Comparison of ENCODE assay signal across 8 mouse cellular contexts in genomic region chr6:92787376-92787712, GRCm38 (mm10). TPM values are rescaled to one million over a fixed set of nuclear protein-coding genes. Genes with fewer than 3 reads are reported as not detected.
A peak's percentile ranks its signal among the peaks of the same experiment; 100 is the strongest.
DNase-seq lines count a peak whose midpoint lies in the region; ATAC-seq lines count a peak whose summit lies in the region.

No protein-coding gene starts in this region.

- peak overlapping the region; percentile 22 for H3K4me3 ChIP-seq in embryonic facial prominence, embryonic 14.5 days (ENCODE audit: low read depth, low read length)
- peak overlapping the region; percentile 32 for H3K4me3 ChIP-seq in limb, embryonic 12.5 days (replicated peaks)
- peak overlapping the region; percentile 39 for H3K4me3 ChIP-seq in midbrain, embryonic 16.5 days (ENCODE audit: low read depth, low read length)
- H3K4me3 ChIP-seq in stomach, embryonic 16.5 days (replicated peaks; ENCODE audit: low read length) = peak overlapping the region; percentile 23; the same call in 1 of the 2 replicates

- no peaks in the 10 kb centered on the region for H3K9me3 ChIP-seq in embryonic facial prominence, embryonic 14.5 days (ENCODE audit: control insufficient read depth, low read length)
- H3K9me3 ChIP-seq in limb, embryonic 12.5 days = no peaks in the 10 kb centered on the region
- H3K9me3 ChIP-seq in midbrain, embryonic 16.5 days (replicated peaks; ENCODE audit: control insufficient read depth, low read length, poor library complexity, severe bottlenecking) = no peaks in the 10 kb centered on the region
- H3K9me3 ChIP-seq in stomach, embryonic 16.5 days (replicated peaks; ENCODE audit: control insufficient read depth, low read length) = no peaks in the 10 kb centered on the region

- DNase-seq in CD4-positive, CD25-positive, alpha-beta regulatory T cell, adult 2 months (ENCODE audit: low read depth, low spot score) = peak; percentile 15
- peak; percentile 92 for DNase-seq in embryonic facial prominence, embryonic 14.5 days (ENCODE audit: low spot score)
- DNase-seq in heart, adult 9 months (ENCODE audit: low spot score in 2 of 2) = peak; percentile 79 to 89
- DNase-seq in kidney, adult 9 months = peak; percentile 96

- peak overlapping the region; percentile 47 for H3K9ac ChIP-seq in embryonic facial prominence, embryonic 14.5 days (ENCODE audit: low read depth, low read length)
- no peak overlapping the region for H3K9ac ChIP-seq in limb, embryonic 12.5 days (replicated peaks)
- peak overlapping the region; percentile 43; the same call in 1 of the 2 replicates for H3K9ac ChIP-seq in midbrain, embryonic 16.5 days (ENCODE audit: low read depth, low read length)
- peak overlapping the region; percentile 57; the same call in 1 of the 2 replicates for H3K9ac ChIP-seq in stomach, embryonic 16.5 days (ENCODE audit: low read length)

- H3K27me3 ChIP-seq in embryonic facial prominence, embryonic 14.5 days (replicated peaks; ENCODE audit: control insufficient read depth, insufficient read depth, low read length) = peaks cover 9% of the 10 kb centered on the region; the same call in 1 of the 2 replicates
- H3K27me3 ChIP-seq in limb, embryonic 12.5 days = peaks cover 12% of the 10 kb centered on the region
- H3K27me3 ChIP-seq in midbrain, embryonic 16.5 days (ENCODE audit: control insufficient read depth, insufficient read depth, low read depth, low read length) = no peaks in the 10 kb centered on the region
- 0 out of 2 replicates have a peak, but pooled peaks cover 4% of the 10 kb centered on the region for H3K27me3 ChIP-seq in stomach, embryonic 16.5 days (ENCODE audit: control insufficient read depth, insufficient read depth, low read length)

- ATAC-seq in CD4-positive, CD25-positive, alpha-beta regulatory T cell, adult 4 months = no peak
- peak; percentile 89 for ATAC-seq in embryonic facial prominence, embryonic 14.5 days (ENCODE audit: low read depth)
- peak; percentile 48 for ATAC-seq in limb, embryonic 12.5 days (ENCODE audit: insufficient number of reproducible peaks, insufficient read depth, low FRiP score, low TSS enrichment, low read depth)
- peak; percentile 67 for ATAC-seq in midbrain, embryonic 16.5 days
- ATAC-seq in stomach, embryonic 16.5 days (ENCODE audit: insufficient read depth, low FRiP score) = peak; percentile 66

- H3K36me3 ChIP-seq in embryonic facial prominence, embryonic 14.5 days (ENCODE audit: control insufficient read depth, insufficient read depth, low read length) = 0 out of 2 replicates have a peak, but pooled peaks cover 3% of the 10 kb centered on the region
- no peaks in the 10 kb centered on the region; the same call in 1 of the 2 replicates for H3K36me3 ChIP-seq in limb, embryonic 12.5 days
- H3K36me3 ChIP-seq in midbrain, embryonic 16.5 days (ENCODE audit: control insufficient read depth, insufficient read depth, low read length) = no peaks in the 10 kb centered on the region
- no peaks in the 10 kb centered on the region for H3K36me3 ChIP-seq in stomach, embryonic 16.5 days (ENCODE audit: control insufficient read depth, insufficient read depth, low read length)

- no peaks in the 10 kb centered on the region for H3K4me1 ChIP-seq in embryonic facial prominence, embryonic 14.5 days (ENCODE audit: control insufficient read depth, insufficient read depth, low read length)
- peaks cover 8% of the 10 kb centered on the region; the same call in 1 of the 2 replicates for H3K4me1 ChIP-seq in limb, embryonic 12.5 days (replicated peaks)
- no peaks in the 10 kb centered on the region for H3K4me1 ChIP-seq in midbrain, embryonic 16.5 days (ENCODE audit: control insufficient read depth, insufficient read depth, low read length)
- 0 out of 2 replicates have a peak, but pooled peaks cover 4% of the 10 kb centered on the region for H3K4me1 ChIP-seq in stomach, embryonic 16.5 days (ENCODE audit: control insufficient read depth, insufficient read depth, low read length)

- H3K4me2 ChIP-seq in embryonic facial prominence, embryonic 14.5 days (ENCODE audit: low read depth, low read length) = peak overlapping the region; percentile 56
- H3K4me2 ChIP-seq in limb, embryonic 12.5 days = peak overlapping the region; percentile 59
- H3K4me2 ChIP-seq in midbrain, embryonic 16.5 days (ENCODE audit: low read length) = peak overlapping the region; percentile 78
- peak overlapping the region; percentile 47 for H3K4me2 ChIP-seq in stomach, embryonic 16.5 days (ENCODE audit: low read depth, low read length)

- WGBS in embryonic facial prominence, embryonic 14.5 days = under 1% methylated on average over 11 of the region's 12 CpGs
- WGBS in limb, embryonic 12.5 days = under 1% methylated on average over 10 of the region's 12 CpGs
- WGBS in midbrain, embryonic 16.5 days = under 1% methylated on average over 10 of the region's 12 CpGs
- WGBS in stomach, embryonic 16.5 days = 0% methylated on average over 12 of the region's 12 CpGs

- H3K27ac ChIP-seq in embryonic facial prominence, embryonic 14.5 days (replicated peaks; ENCODE audit: low read depth, low read length) = no peak overlapping the region
- no peak overlapping the region for H3K27ac ChIP-seq in limb, embryonic 12.5 days
- no peak overlapping the region for H3K27ac ChIP-seq in midbrain, embryonic 16.5 days (ENCODE audit: low read length)
- no peak overlapping the region for H3K27ac ChIP-seq in stomach, embryonic 16.5 days (ENCODE audit: low read length)

RNA-seq across cellular contexts. Expression of gene A730049H05Rik, which starts 28.9 kb away (rescaled TPM):
- polyA plus RNA-seq in CD4-positive, CD25-positive, alpha-beta regulatory T cell, adult 4 months (2017; shearing (Covaris generic)) = not detected
- 0.58 and 0.61 TPM in 2 replicates for polyA plus RNA-seq in embryonic facial prominence, embryonic 14.5 days (2014; fragmentation: Nextera tagmentation; extraction: Ambion mirVana)
- 0.35 TPM in 2 replicates for polyA plus RNA-seq in limb, embryonic 12.5 days (2016; fragmentation: Nextera tagmentation; extraction: Ambion mirVana)
- 0.17 and 0.58 TPM in 2 replicates for polyA plus RNA-seq in midbrain, embryonic 16.5 days (2015; fragmentation: Nextera tagmentation; extraction: Ambion mirVana)
- polyA plus RNA-seq in stomach, embryonic 16.5 days (2015; fragmentation: Nextera tagmentation; extraction: Ambion mirVana) = 0.46 and 0.87 TPM in 2 replicates

Comparison
In these comparisons a context has a peak if more than half of its experiments do, and no peak if none do; other contexts are left out.
1. DNase-seq: peak in every context shown above with its lines; median percentile 96 in kidney, adult 9 months; 92 in embryonic facial prominence, embryonic 14.5 days; 84 in heart, adult 9 months; 15 in CD4-positive, CD25-positive, alpha-beta regulatory T cell, adult 2 months.